Mouse (Mus musculus): ENCODE results near the gene Dazap1. TPM values are rescaled to one million over a fixed set of nuclear protein-coding genes. Genes with fewer than 3 reads are reported as not detected.

Gene Dazap1
- polyA plus RNA-seq, 1 experiment from 2014 or later, result 53.1 TPM

GRCm38 (mm10) chr10:80295618-80296425, 34.5 kb downstream of the Dazap1 start, which contains the start of gene Apc2:
Apc2 (plus strand) TSS chr10:80295977.
- H3K36me3 ChIP-seq, result peaks cover 12% of the 10 kb centered on the region
- H3K27ac ChIP-seq, result no peak within 1 kb of the TSS
- peaks cover 37% of the 10 kb centered on the region for H3K27me3 ChIP-seq (replicated peaks)
- peak within 1 kb of the TSS; percentile 47 for H3K9ac ChIP-seq
- peak within 1 kb of the TSS; percentile 37 for H3K4me3 ChIP-seq (replicated peaks)
- peak within 1 kb of the TSS; percentile 78 for H3K4me2 ChIP-seq (replicated peaks)
- ATAC-seq, result peak; percentile 52
- WGBS, result 3% methylated on average over 26 of the region's 26 CpGs
- H3K4me1 ChIP-seq (replicated peaks), result peaks cover 22% of the 10 kb centered on the region
- no peaks in the 10 kb centered on the region for H3K9me3 ChIP-seq

- no peak overlapping the region for H3K27ac ChIP-seq
- no peak overlapping the region for H3K9ac ChIP-seq
- ATAC-seq, result no peak
- no peak overlapping the region for H3K4me3 ChIP-seq (replicated peaks)
- peaks cover 26% of the 10 kb centered on the region for H3K4me1 ChIP-seq (replicated peaks)
- no peak overlapping the region for H3K4me2 ChIP-seq (replicated peaks)
- H3K27me3 ChIP-seq (replicated peaks), result peaks cover 44% of the 10 kb centered on the region
- no peaks in the 10 kb centered on the region for H3K9me3 ChIP-seq
- H3K36me3 ChIP-seq, result peaks cover 12% of the 10 kb centered on the region
- 80% methylated on average over 5 of the region's 5 CpGs for WGBS
Measured at GRCm38 (mm10) chr10:80296824-80297223, 35.5 kb downstream of the Dazap1 start.

GRCm38 (mm10) chr10:80297526-80298133, 36.3 kb downstream of the Dazap1 start:
- Histone ChIP-seq H3K4me2 (replicated peaks) (no peak overlapping the region), H3K27ac (no peak overlapping the region), H3K9ac (no peak overlapping the region), H3K36me3 (peaks cover 12% of the 10 kb centered on the region), H3K9me3 (no peaks in the 10 kb centered on the region), H3K27me3 (replicated peaks) (peaks cover 49% of the 10 kb centered on the region), H3K4me1 (replicated peaks) (peaks cover 34% of the 10 kb centered on the region), H3K4me3 (replicated peaks) (no peak overlapping the region)
- ATAC-seq, result no peak
- WGBS, result 66% methylated on average over 8 of the region's 8 CpGs

GRCm38 (mm10) chr10:80298571-80299281, 37.4 kb downstream of the Dazap1 start:
- Histone ChIP-seq H3K4me2 (replicated peaks) (peak overlapping the region; percentile 17; the same call in 1 of the 2 replicates), H3K27ac (no peak overlapping the region), H3K9ac (no peak overlapping the region; the same call in 1 of the 2 replicates), H3K4me1 (replicated peaks) (peaks cover 27% of the 10 kb centered on the region), H3K4me3 (replicated peaks) (peak overlapping the region; percentile 9; the same call in 1 of the 2 replicates), H3K9me3 (no peaks in the 10 kb centered on the region), H3K36me3 (peaks cover 12% of the 10 kb centered on the region), H3K27me3 (replicated peaks) (peaks cover 51% of the 10 kb centered on the region)
- ATAC-seq, result peak; percentile 18; the same call in 1 of the 2 replicates
- 5% methylated on average over 26 of the region's 26 CpGs for WGBS

- Histone ChIP-seq H3K9me3 (no peaks in the 10 kb centered on the region), H3K9ac (no peak overlapping the region; the same call in 1 of the 2 replicates), H3K4me3 (replicated peaks) (peak overlapping the region; percentile 9; the same call in 1 of the 2 replicates), H3K27ac (no peak overlapping the region), H3K4me2 (replicated peaks) (peak overlapping the region; percentile 17; the same call in 1 of the 2 replicates), H3K27me3 (replicated peaks) (peaks cover 53% of the 10 kb centered on the region), H3K4me1 (replicated peaks) (peaks cover 22% of the 10 kb centered on the region), H3K36me3 (peaks cover 7% of the 10 kb centered on the region)
- no peak for ATAC-seq
- WGBS, result 16% methylated on average over 15 of the region's 15 CpGs
Measured at GRCm38 (mm10) chr10:80299301-80299700, 38.0 kb downstream of the Dazap1 start.

GRCm38 (mm10) chr10:80299824-80300223, 38.5 kb downstream of the Dazap1 start:
- 51% methylated on average over 10 of the region's 10 CpGs for WGBS
- no peak overlapping the region for H3K4me2 ChIP-seq (replicated peaks)
- H3K4me3 ChIP-seq (replicated peaks), result no peak overlapping the region; the same call in 1 of the 2 replicates
- peaks cover 21% of the 10 kb centered on the region for H3K4me1 ChIP-seq (replicated peaks)
- 0 out of 2 replicates have a peak overlapping the region, but pooled peaks have one; percentile 8 for H3K9ac ChIP-seq
- no peaks in the 10 kb centered on the region for H3K9me3 ChIP-seq
- ATAC-seq, result no peak
- peaks cover 59% of the 10 kb centered on the region for H3K27me3 ChIP-seq (replicated peaks)
- peaks cover 2% of the 10 kb centered on the region; the same call in 1 of the 2 replicates for H3K36me3 ChIP-seq
- H3K27ac ChIP-seq, result no peak overlapping the region

- Histone ChIP-seq H3K27ac (no peak overlapping the region), H3K27me3 (replicated peaks) (peaks cover 68% of the 10 kb centered on the region), H3K36me3 (no peaks in the 10 kb centered on the region), H3K4me3 (replicated peaks) (0 out of 2 replicates have a peak overlapping the region, but pooled peaks have one; percentile 2), H3K4me2 (replicated peaks) (0 out of 2 replicates have a peak overlapping the region, but pooled peaks have one; percentile 2), H3K9me3 (no peaks in the 10 kb centered on the region), H3K9ac (no peak overlapping the region), H3K4me1 (replicated peaks) (peaks cover 17% of the 10 kb centered on the region)
- ATAC-seq, result no peak
- 35% methylated on average over 11 of the region's 11 CpGs for WGBS
Measured at GRCm38 (mm10) chr10:80300672-80301181, 39.4 kb downstream of the Dazap1 start.

- Histone ChIP-seq H3K9ac (0 out of 2 replicates have a peak overlapping the region, but pooled peaks have one; percentile 6), H3K4me3 (replicated peaks) (0 out of 2 replicates have a peak overlapping the region, but pooled peaks have one; percentile 2), H3K9me3 (no peaks in the 10 kb centered on the region), H3K4me1 (replicated peaks) (peaks cover 12% of the 10 kb centered on the region), H3K27me3 (replicated peaks) (peaks cover 74% of the 10 kb centered on the region), H3K36me3 (no peaks in the 10 kb centered on the region), H3K27ac (no peak overlapping the region), H3K4me2 (replicated peaks) (peak overlapping the region; percentile 9; the same call in 1 of the 2 replicates)
- no peak for ATAC-seq
- 76% methylated on average over 10 of the region's 10 CpGs for WGBS
Measured at GRCm38 (mm10) chr10:80301256-80302081, 40.2 kb downstream of the Dazap1 start.

- ATAC-seq, result no peak
- WGBS, result 51% methylated on average over 5 of the region's 5 CpGs
- Histone ChIP-seq H3K9ac (0 out of 2 replicates have a peak overlapping the region, but pooled peaks have one; percentile 6), H3K9me3 (no peaks in the 10 kb centered on the region), H3K4me3 (replicated peaks) (no peak overlapping the region), H3K27ac (peak overlapping the region; percentile 40; the same call in 1 of the 2 replicates), H3K4me1 (replicated peaks) (peaks cover 12% of the 10 kb centered on the region), H3K36me3 (no peaks in the 10 kb centered on the region), H3K4me2 (replicated peaks) (peak overlapping the region; percentile 17), H3K27me3 (replicated peaks) (peaks cover 76% of the 10 kb centered on the region)
Measured at GRCm38 (mm10) chr10:80302082-80302355, 40.7 kb downstream of the Dazap1 start.

- WGBS, result 11% methylated on average over 9 of the region's 9 CpGs
- Histone ChIP-seq H3K9me3 (no peaks in the 10 kb centered on the region), H3K36me3 (no peaks in the 10 kb centered on the region), H3K9ac (0 out of 2 replicates have a peak overlapping the region, but pooled peaks have one; percentile 6), H3K4me3 (replicated peaks) (no peak overlapping the region), H3K27ac (peak overlapping the region; percentile 40; the same call in 1 of the 2 replicates), H3K4me1 (replicated peaks) (peaks cover 12% of the 10 kb centered on the region), H3K4me2 (replicated peaks) (peak overlapping the region; percentile 17), H3K27me3 (replicated peaks) (peaks cover 73% of the 10 kb centered on the region)
- ATAC-seq, result peak; percentile 39
Measured at GRCm38 (mm10) chr10:80302471-80302881, 41.2 kb downstream of the Dazap1 start.

- Histone ChIP-seq H3K9ac (no peak overlapping the region), H3K9me3 (no peaks in the 10 kb centered on the region), H3K27ac (no peak overlapping the region), H3K4me1 (replicated peaks) (peaks cover 12% of the 10 kb centered on the region), H3K4me2 (replicated peaks) (peak overlapping the region; percentile 46), H3K36me3 (no peaks in the 10 kb centered on the region), H3K4me3 (replicated peaks) (peak overlapping the region; percentile 11; the same call in 1 of the 2 replicates), H3K27me3 (replicated peaks) (peaks cover 57% of the 10 kb centered on the region)
- no peak for ATAC-seq
- 23% methylated on average over 12 of the region's 12 CpGs for WGBS
Measured at GRCm38 (mm10) chr10:80304458-80304857, 43.2 kb downstream of the Dazap1 start.
